Mouse (Mus musculus) layer of hippocampus, postnatal 14 days (tissue): ENCODE data around the gene Axin1. TPM values are rescaled to one million over a fixed set of nuclear protein-coding genes. Genes with fewer than 3 reads are reported as not detected.
"Not testable (repeated sequence)": the region's sequence is repeated elsewhere in the genome, so short reads cannot be mapped to it uniquely, and the experiment has no call there.

Experiments
- DNase-seq, 2 experiments: peaks; one replicate each; pipeline ENCODE4 v3.0.0; 2021 to 2022; ENCODE audit warnings: low spot score in 2 of 2, mixed read lengths in 1 of 2
- long read RNA-seq, 2 experiments: library from polyadenylated mRNA; stranded (forward); transcript quantifications; one replicate each; pipeline ENCODE4 v2.0.0; 2021
- total RNA-seq, 2 experiments: library from RNA; stranded (reverse); gene quantifications; 2 replicates each; pipeline ENCODE4 v1.2.3; 2021

Axin1 gene
- 10 to 100 TPM; 22.2 to 23.3 TPM for total RNA-seq
- long read RNA-seq, experiment 1, transcript Axin1-201 (11 exons, 3,777 nt) = minor isoform, 5 of 22 reads
- long read RNA-seq, experiment 1, transcript Axin1-203 (10 exons, 2,890 nt) = major isoform, 12 of 22 reads
- long read RNA-seq, experiment 1, partial matches to known transcripts = 1 of 22 reads
- long read RNA-seq, experiment 1, other reads (novel, unspliced or antisense) = 4 of 22 reads
- long read RNA-seq, experiment 2, transcript Axin1-203 (10 exons, 2,890 nt) = major isoform, 15 of 32 reads
- long read RNA-seq, experiment 2, partial matches to known transcripts = 3 of 32 reads
- long read RNA-seq, experiment 2, other reads (novel, unspliced or antisense) = 12 of 32 reads

- peak; percentile 87 to 94 for DNase-seq
These were observed at the start of gene Axin1 for GRCm38 (mm10) chr17:26138239-26138836. Axin1 (plus strand) TSS chr17:26138688.

- peak; percentile 86 to 91 for DNase-seq
These were observed 48.4 kb upstream of the Axin1 start, which contains the start of gene Decr2 for GRCm38 (mm10) chr17:26089905-26090632. Decr2 (minus strand) TSS chr17:26090337.

- DNase-seq = no peak
These were observed 43.9 kb upstream of the Axin1 start for GRCm38 (mm10) chr17:26094531-26095110.

- DNase-seq = peak; percentile 56 to 59
These were observed 43.3 kb upstream of the Axin1 start, which contains the start of gene Nme4 for GRCm38 (mm10) chr17:26095121-26095740. Nme4 (minus strand) TSS chr17:26095602.

- no peak for DNase-seq
These were observed 40.0 kb upstream of the Axin1 start for GRCm38 (mm10) chr17:26098461-26098860.

- DNase-seq = not testable (repeated sequence)
These were observed 39.2 kb upstream of the Axin1 start for GRCm38 (mm10) chr17:26099316-26099715.

- DNase-seq = no peak
These were observed 38.3 kb upstream of the Axin1 start for GRCm38 (mm10) chr17:26100166-26100565.

GRCm38 (mm10) chr17:26101478-26101877 lies 37.0 kb upstream of the Axin1 start:
- DNase-seq = no peak

- no peak for DNase-seq
These were observed 32.9 kb upstream of the Axin1 start for GRCm38 (mm10) chr17:26105619-26106018.

GRCm38 (mm10) chr17:26110156-26110555 lies 28.3 kb upstream of the Axin1 start:
- no peak for DNase-seq

- DNase-seq = no peak
These were observed 27.5 kb upstream of the Axin1 start for GRCm38 (mm10) chr17:26111024-26111423.

- DNase-seq = no peak
These were observed 26.8 kb upstream of the Axin1 start for GRCm38 (mm10) chr17:26111722-26112121.

GRCm38 (mm10) chr17:26112751-26113150 lies 25.7 kb upstream of the Axin1 start:
- DNase-seq = no peak

GRCm38 (mm10) chr17:26113181-26113948 lies 25.1 kb upstream of the Axin1 start, which contains the start of gene Tmem8:
Tmem8 (plus strand) TSS chr17:26113299.
- peak; percentile 41 to 51 for DNase-seq

GRCm38 (mm10) chr17:26114061-26114460 lies 24.4 kb upstream of the Axin1 start:
- no peak for DNase-seq

GRCm38 (mm10) chr17:26114461-26114860 lies 24.0 kb upstream of the Axin1 start:
- not testable (repeated sequence) for DNase-seq

GRCm38 (mm10) chr17:26115205-26115898 lies 23.1 kb upstream of the Axin1 start:
- DNase-seq = no peak

GRCm38 (mm10) chr17:26115956-26116487 lies 22.5 kb upstream of the Axin1 start:
- DNase-seq = no peak
